Mouse (Mus musculus): ENCODE measurements at regions not wholly inside any gene's neighbourhood (a gene's known extent, or its start where the extent isn't known, plus 50 kb on each side); places are given as distances from the start of the nearest gene placed in this dataset.

DNA sequence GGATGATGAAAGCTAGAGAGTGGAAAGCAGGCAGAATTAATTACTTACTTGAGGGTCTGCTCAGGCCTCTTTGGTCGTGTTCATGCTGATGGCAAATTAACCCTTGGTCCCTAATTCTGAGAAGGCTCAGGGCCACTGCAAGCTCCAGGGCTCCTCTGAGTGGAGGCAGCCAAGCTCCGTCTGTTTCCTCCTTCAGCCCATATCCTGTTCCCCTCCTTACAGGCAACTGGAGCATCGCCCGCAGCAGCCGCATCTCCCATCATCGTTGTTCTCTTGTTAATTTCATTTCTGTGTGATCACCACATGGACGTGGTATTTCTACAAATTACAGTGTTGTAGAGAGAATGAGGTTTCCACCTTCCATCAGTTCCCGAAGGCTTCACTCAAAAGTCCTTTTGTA, 513.6 kb upstream of the Nox3 start:
- WGBS: 85% methylated on average over 8 of the region's 8 CpGs
- ATAC-seq: no peak
- H3K4me2 ChIP-seq (ENCODE audit: low read length): no peak overlapping the region
- no peaks in the 10 kb centered on the region for H3K9me3 ChIP-seq (replicated peaks; ENCODE audit: control insufficient read depth, low read length, poor library complexity, severe bottlenecking)
- H3K36me3 ChIP-seq (ENCODE audit: control insufficient read depth, insufficient read depth, low read length): no peaks in the 10 kb centered on the region
- no peak overlapping the region for H3K27ac ChIP-seq (ENCODE audit: low read length)
- H3K4me1 ChIP-seq (ENCODE audit: control insufficient read depth, insufficient read depth, low read length): 0 out of 2 replicates have a peak, but pooled peaks cover 3% of the 10 kb centered on the region
- no peak overlapping the region for H3K9ac ChIP-seq (ENCODE audit: low read depth, low read length)
- no peak overlapping the region for H3K4me3 ChIP-seq (ENCODE audit: low read depth, low read length)
- H3K27me3 ChIP-seq (ENCODE audit: control insufficient read depth, insufficient read depth, low read depth, low read length): no peaks in the 10 kb centered on the region

DNA sequence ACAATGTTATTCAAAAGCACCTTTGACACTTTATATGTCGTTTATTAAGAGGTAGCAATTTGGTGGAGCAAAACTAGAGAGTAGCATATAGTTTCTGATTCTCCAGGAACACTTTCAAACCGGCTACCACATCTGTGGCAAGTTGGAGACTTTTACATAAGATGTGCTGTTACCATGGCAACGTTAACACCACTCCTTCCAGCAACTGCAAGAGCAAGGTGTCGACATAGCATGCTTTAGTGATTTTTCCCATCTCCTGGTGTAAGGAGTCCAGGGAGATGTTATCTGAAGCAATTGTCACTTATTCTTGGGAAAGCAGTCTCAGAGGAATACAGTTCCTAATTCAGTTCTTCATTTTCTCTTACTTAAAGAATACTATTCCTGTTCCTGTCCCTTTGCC, 516.5 kb upstream of the Nox3 start:
- no peak overlapping the region for H3K27ac ChIP-seq (ENCODE audit: low read length)
- H3K4me1 ChIP-seq (ENCODE audit: control insufficient read depth, insufficient read depth, low read length): 0 out of 2 replicates have a peak, but pooled peaks cover 3% of the 10 kb centered on the region
- H3K27me3 ChIP-seq (ENCODE audit: control insufficient read depth, insufficient read depth, low read depth, low read length): no peaks in the 10 kb centered on the region
- no peak overlapping the region for H3K9ac ChIP-seq (ENCODE audit: low read depth, low read length)
- H3K9me3 ChIP-seq (replicated peaks; ENCODE audit: control insufficient read depth, low read length, poor library complexity, severe bottlenecking): no peaks in the 10 kb centered on the region
- 47% methylated on average over 4 of the region's 4 CpGs for WGBS
- no peak overlapping the region for H3K4me3 ChIP-seq (ENCODE audit: low read depth, low read length)
- ATAC-seq: peak; percentile 56; the same call in 1 of the 2 replicates
- no peak overlapping the region for H3K4me2 ChIP-seq (ENCODE audit: low read length)
- H3K36me3 ChIP-seq (ENCODE audit: control insufficient read depth, insufficient read depth, low read length): no peaks in the 10 kb centered on the region

- Histone ChIP-seq H3K9me3 (replicated peaks; ENCODE audit: control insufficient read depth, low read length, poor library complexity, severe bottlenecking) (no peaks in the 10 kb centered on the region), H3K27me3 (ENCODE audit: control insufficient read depth, insufficient read depth, low read depth, low read length) (no peaks in the 10 kb centered on the region), H3K36me3 (ENCODE audit: control insufficient read depth, insufficient read depth, low read length) (no peaks in the 10 kb centered on the region), H3K4me3 (ENCODE audit: low read depth, low read length) (no peak overlapping the region), H3K4me1 (ENCODE audit: control insufficient read depth, insufficient read depth, low read length) (0 out of 2 replicates have a peak, but pooled peaks cover 3% of the 10 kb centered on the region), H3K4me2 (ENCODE audit: low read length) (no peak overlapping the region), H3K27ac (ENCODE audit: low read length) (no peak overlapping the region), H3K9ac (ENCODE audit: low read depth, low read length) (no peak overlapping the region)
- WGBS: 39% methylated on average over 8 of the region's 8 CpGs
- ATAC-seq: no peak
Observed at GRCm38 (mm10) chr17:4214970-4215369, 518.9 kb upstream of the Nox3 start.

GRCm38 (mm10) chr17:4216203-4216602, 520.1 kb upstream of the Nox3 start:
- WGBS: 44% methylated on average over 4 of the region's 4 CpGs
- Histone ChIP-seq H3K36me3 (ENCODE audit: control insufficient read depth, insufficient read depth, low read length) (no peaks in the 10 kb centered on the region), H3K9me3 (replicated peaks; ENCODE audit: control insufficient read depth, low read length, poor library complexity, severe bottlenecking) (no peaks in the 10 kb centered on the region), H3K4me3 (ENCODE audit: low read depth, low read length) (no peak overlapping the region), H3K4me2 (ENCODE audit: low read length) (no peak overlapping the region), H3K9ac (ENCODE audit: low read depth, low read length) (no peak overlapping the region), H3K27me3 (ENCODE audit: control insufficient read depth, insufficient read depth, low read depth, low read length) (no peaks in the 10 kb centered on the region), H3K27ac (ENCODE audit: low read length) (no peak overlapping the region), H3K4me1 (ENCODE audit: control insufficient read depth, insufficient read depth, low read length) (0 out of 2 replicates have a peak, but pooled peaks cover 3% of the 10 kb centered on the region)
- no peak for ATAC-seq

GRCm38 (mm10) chr17:4216750-4217149, 520.7 kb upstream of the Nox3 start:
- no peaks in the 10 kb centered on the region for H3K36me3 ChIP-seq (ENCODE audit: control insufficient read depth, insufficient read depth, low read length)
- H3K4me1 ChIP-seq (ENCODE audit: control insufficient read depth, insufficient read depth, low read length): 0 out of 2 replicates have a peak, but pooled peaks cover 3% of the 10 kb centered on the region
- H3K27ac ChIP-seq (ENCODE audit: low read length): no peak overlapping the region
- ATAC-seq: no peak
- H3K4me2 ChIP-seq (ENCODE audit: low read length): no peak overlapping the region
- H3K9ac ChIP-seq (ENCODE audit: low read depth, low read length): no peak overlapping the region
- 60% methylated on average over 8 of the region's 8 CpGs for WGBS
- H3K4me3 ChIP-seq (ENCODE audit: low read depth, low read length): no peak overlapping the region
- H3K9me3 ChIP-seq (replicated peaks; ENCODE audit: control insufficient read depth, low read length, poor library complexity, severe bottlenecking): no peaks in the 10 kb centered on the region
- no peaks in the 10 kb centered on the region for H3K27me3 ChIP-seq (ENCODE audit: control insufficient read depth, insufficient read depth, low read depth, low read length)

DNA sequence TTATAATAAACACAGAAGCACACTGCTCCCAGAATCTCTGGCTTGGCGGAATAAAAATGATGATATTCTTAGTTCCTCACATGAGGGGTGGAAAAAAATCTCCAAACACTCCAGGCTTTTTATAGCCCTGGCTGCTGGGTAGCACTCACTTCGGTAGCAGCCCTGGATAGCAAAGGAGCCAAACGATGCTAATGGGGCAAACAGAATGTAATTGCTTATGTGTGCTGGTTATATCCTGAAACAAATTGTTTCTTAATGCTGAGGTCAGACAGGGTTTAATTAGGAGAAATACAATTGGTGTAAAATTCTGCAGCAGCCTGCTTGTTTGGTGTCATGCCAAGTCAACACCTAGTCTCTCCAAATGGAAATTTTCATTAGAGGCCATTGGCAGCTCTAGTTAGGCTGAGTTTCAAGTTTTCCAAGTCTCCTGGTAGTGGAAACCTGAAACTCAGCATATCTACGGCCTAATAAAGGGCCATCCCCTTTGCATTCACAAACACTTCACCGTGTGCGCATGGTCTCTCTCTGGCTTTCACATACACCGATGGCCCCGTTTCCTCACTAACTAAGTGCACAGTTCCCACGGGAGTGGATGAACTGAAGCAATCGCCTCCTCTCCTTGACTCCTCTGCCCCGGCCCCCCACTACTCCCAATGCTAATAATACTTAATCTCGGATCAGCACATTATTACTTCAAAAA, 524.8 kb upstream of the Nox3 start:
- Histone ChIP-seq H3K4me3 (ENCODE audit: low read depth, low read length) (no peak overlapping the region), H3K9ac (ENCODE audit: low read depth, low read length) (no peak overlapping the region), H3K27me3 (ENCODE audit: control insufficient read depth, insufficient read depth, low read depth, low read length) (no peaks in the 10 kb centered on the region), H3K36me3 (ENCODE audit: control insufficient read depth, insufficient read depth, low read length) (no peaks in the 10 kb centered on the region), H3K9me3 (replicated peaks; ENCODE audit: control insufficient read depth, low read length, poor library complexity, severe bottlenecking) (no peaks in the 10 kb centered on the region), H3K4me2 (ENCODE audit: low read length) (no peak overlapping the region), H3K4me1 (ENCODE audit: control insufficient read depth, insufficient read depth, low read length) (no peaks in the 10 kb centered on the region; the same call in 1 of the 2 replicates), H3K27ac (ENCODE audit: low read length) (no peak overlapping the region)
- no peak for ATAC-seq
- WGBS: 72% methylated on average over 12 of the region's 12 CpGs

DNA sequence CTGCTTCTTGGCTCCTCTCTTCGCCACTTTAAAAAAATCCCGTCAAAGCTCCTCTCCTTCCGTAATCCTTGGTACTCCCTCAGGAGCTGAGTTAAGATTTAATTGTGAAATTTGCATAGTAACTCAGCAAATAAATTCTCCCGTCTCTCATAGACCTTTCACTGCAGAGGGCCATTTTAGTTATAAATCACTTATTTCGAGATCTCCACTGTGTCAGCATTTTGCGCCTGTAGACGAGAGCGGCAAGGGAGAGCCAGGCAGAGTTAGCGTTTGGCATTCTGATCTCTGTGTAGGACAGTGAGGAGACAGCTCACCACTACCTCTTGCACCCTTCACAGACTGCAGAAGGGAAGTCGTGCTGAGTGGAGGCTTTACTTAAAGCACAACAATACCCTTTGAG, 531.8 kb upstream of the Nox3 start:
- no peak for ATAC-seq
- 48% methylated on average over 10 of the region's 10 CpGs for WGBS
- Histone ChIP-seq H3K4me1 (ENCODE audit: control insufficient read depth, insufficient read depth, low read length) (peaks cover 12% of the 10 kb centered on the region), H3K4me2 (ENCODE audit: low read length) (0 out of 2 replicates have a peak overlapping the region, but pooled peaks have one; percentile 19), H3K9ac (ENCODE audit: low read depth, low read length) (no peak overlapping the region), H3K27ac (ENCODE audit: low read length) (peak overlapping the region; percentile 34; the same call in 1 of the 2 replicates), H3K36me3 (ENCODE audit: control insufficient read depth, insufficient read depth, low read length) (no peaks in the 10 kb centered on the region), H3K9me3 (replicated peaks; ENCODE audit: control insufficient read depth, low read length, poor library complexity, severe bottlenecking) (no peaks in the 10 kb centered on the region), H3K27me3 (ENCODE audit: control insufficient read depth, insufficient read depth, low read depth, low read length) (no peaks in the 10 kb centered on the region), H3K4me3 (ENCODE audit: low read depth, low read length) (no peak overlapping the region)

DNA sequence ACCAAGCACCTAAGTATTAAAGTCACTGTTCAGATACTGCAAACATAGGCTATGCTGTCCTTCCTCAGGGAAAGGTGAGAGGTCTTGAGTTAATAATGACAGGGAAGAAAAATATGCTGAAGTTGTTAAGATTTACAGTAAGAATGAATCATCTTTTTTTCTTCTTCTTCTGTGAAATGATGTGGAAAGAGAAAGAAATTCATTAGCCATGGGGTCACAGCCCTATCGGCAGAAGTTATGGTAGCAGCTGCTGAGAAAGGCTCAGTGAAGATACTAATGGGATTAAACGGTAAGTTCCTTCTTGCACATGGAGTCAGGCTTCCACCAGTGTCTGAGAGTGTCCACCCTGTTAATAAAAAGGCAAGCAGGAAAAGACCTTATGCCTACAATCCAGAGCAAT, 533.9 kb upstream of the Nox3 start:
- Histone ChIP-seq H3K27me3 (ENCODE audit: control insufficient read depth, insufficient read depth, low read depth, low read length) (no peaks in the 10 kb centered on the region), H3K9me3 (replicated peaks; ENCODE audit: control insufficient read depth, low read length, poor library complexity, severe bottlenecking) (no peaks in the 10 kb centered on the region)
- ATAC-seq: no peak

GRCm38 (mm10) chr17:4250476-4250875, 554.4 kb upstream of the Nox3 start:
- 90% methylated on average over 2 of the region's 2 CpGs for WGBS
- Histone ChIP-seq H3K27ac (ENCODE audit: low read length) (no peak overlapping the region), H3K4me2 (ENCODE audit: low read length) (no peak overlapping the region), H3K9ac (ENCODE audit: low read depth, low read length) (no peak overlapping the region), H3K4me3 (ENCODE audit: low read depth, low read length) (no peak overlapping the region), H3K4me1 (ENCODE audit: control insufficient read depth, insufficient read depth, low read length) (no peaks in the 10 kb centered on the region), H3K36me3 (ENCODE audit: control insufficient read depth, insufficient read depth, low read length) (no peaks in the 10 kb centered on the region), H3K27me3 (ENCODE audit: control insufficient read depth, insufficient read depth, low read depth, low read length) (no peaks in the 10 kb centered on the region), H3K9me3 (replicated peaks; ENCODE audit: control insufficient read depth, low read length, poor library complexity, severe bottlenecking) (no peaks in the 10 kb centered on the region)
- ATAC-seq: no peak

More for the DNA sequence above, 533.9 kb upstream of the Nox3 start:
- H3K4me1 ChIP-seq (ENCODE audit: control insufficient read depth, insufficient read depth, low read length): peaks cover 12% of the 10 kb centered on the region
- H3K4me3 ChIP-seq (ENCODE audit: low read depth, low read length): no peak overlapping the region
- H3K9ac ChIP-seq (ENCODE audit: low read depth, low read length): no peak overlapping the region
- 38% methylated on average over 2 of the region's 2 CpGs for WGBS
- H3K27ac ChIP-seq (ENCODE audit: low read length): no peak overlapping the region
- no peak overlapping the region for H3K4me2 ChIP-seq (ENCODE audit: low read length)
- no peaks in the 10 kb centered on the region for H3K36me3 ChIP-seq (ENCODE audit: control insufficient read depth, insufficient read depth, low read length)
